Mouse (Mus musculus): Measurements from ENCODE around the gene Slc9a1. TPM values are rescaled to one million over a fixed set of nuclear protein-coding genes. Genes with fewer than 3 reads are reported as not detected.

Gene Slc9a1
- total RNA-seq, 2 experiments from 2014 or later, result 8.1 to 11.7 TPM

GRCm38 (mm10) chr4:133379046-133379347 lies 9.5 kb downstream of the Slc9a1 start:
- H3K27ac ChIP-seq, result peak overlapping the region; percentile 94
- DNase-seq, result no peak
- peak overlapping the region; percentile 24; the same call in 1 of the 2 replicates for H3K4me3 ChIP-seq
- no peak for TF ChIP-seq CTCF (IDR thresholded peaks at IDR 0.05)
- intact Hi-C loops (cut with DNase I), result no loop called here

GRCm38 (mm10) chr4:133379861-133380260 lies 10.4 kb downstream of the Slc9a1 start:
- TF ChIP-seq CTCF (IDR thresholded peaks at IDR 0.05), result no peak
- Histone ChIP-seq H3K4me3 (0 out of 2 replicates have a peak overlapping the region, but pooled peaks have one; percentile 4), H3K27ac (peak overlapping the region; percentile 94)
- intact Hi-C loops (cut with DNase I), result no loop called here
- DNase-seq, result peak; percentile 37

GRCm38 (mm10) chr4:133380532-133380931 lies 11.0 kb downstream of the Slc9a1 start:
- TF ChIP-seq CTCF (IDR thresholded peaks at IDR 0.05), result no peak
- H3K27ac ChIP-seq, result peak overlapping the region; percentile 94
- DNase-seq, result no peak
- intact Hi-C loops (cut with DNase I), result no loop called here
- no peak overlapping the region for H3K4me3 ChIP-seq

GRCm38 (mm10) chr4:133381141-133381540 lies 11.6 kb downstream of the Slc9a1 start:
- peak overlapping the region; percentile 94 for H3K27ac ChIP-seq
- DNase-seq, result no peak

GRCm38 (mm10) chr4:133386061-133386797 lies 16.7 kb downstream of the Slc9a1 start:
- intact Hi-C loops (cut with DNase I), result no loop called here
- peak overlapping the region; percentile 69 for H3K27ac ChIP-seq
- no peak for TF ChIP-seq CTCF (IDR thresholded peaks at IDR 0.05)
- H3K4me3 ChIP-seq, result no peak overlapping the region; the same call in 1 of the 2 replicates
- DNase-seq, result no peak

More at GRCm38 (mm10) chr4:133381141-133381540, 11.6 kb downstream of the Slc9a1 start:
- no peak for TF ChIP-seq CTCF (IDR thresholded peaks at IDR 0.05)
- intact Hi-C loops (cut with DNase I), result no loop called here
- H3K4me3 ChIP-seq, result no peak overlapping the region

- H3K27ac ChIP-seq, result peak overlapping the region; percentile 77
- no peak overlapping the region for H3K4me3 ChIP-seq
- intact Hi-C loops (cut with DNase I), result no loop called here
- TF ChIP-seq CTCF (IDR thresholded peaks at IDR 0.05), result no peak
- DNase-seq, result no peak
Observed at GRCm38 (mm10) chr4:133387053-133387452, 17.5 kb downstream of the Slc9a1 start.

- TF ChIP-seq CTCF (IDR thresholded peaks at IDR 0.05), result no peak
Observed at GRCm38 (mm10) chr4:133388781-133389552, 19.5 kb downstream of the Slc9a1 start.

GRCm38 (mm10) chr4:133390042-133390441 lies 20.5 kb downstream of the Slc9a1 start:
- Histone ChIP-seq H3K4me3 (no peak overlapping the region), H3K27ac (peak overlapping the region; percentile 88)
- intact Hi-C loops (cut with DNase I), result no loop called here
- TF ChIP-seq CTCF (IDR thresholded peaks at IDR 0.05), result no peak
- DNase-seq, result no peak

More at GRCm38 (mm10) chr4:133388781-133389552, 19.5 kb downstream of the Slc9a1 start:
- intact Hi-C loops (cut with DNase I), result no loop called here
- peak; percentile 92 for DNase-seq
- H3K4me3 ChIP-seq, result peak overlapping the region; percentile 27
- peak overlapping the region; percentile 88 for H3K27ac ChIP-seq

- Histone ChIP-seq H3K4me3 (no peak overlapping the region), H3K27ac (peak overlapping the region; percentile 88)
- TF ChIP-seq CTCF (IDR thresholded peaks at IDR 0.05), result no peak
- intact Hi-C loops (cut with DNase I), result no loop called here
- no peak for DNase-seq
Observed at GRCm38 (mm10) chr4:133390585-133390984, 21.1 kb downstream of the Slc9a1 start.

- TF ChIP-seq CTCF (IDR thresholded peaks at IDR 0.05), result no peak
- peak; percentile 66 for DNase-seq
- intact Hi-C loops (cut with DNase I), result no loop called here
- H3K27ac ChIP-seq, result peak overlapping the region; percentile 88
- peak overlapping the region; percentile 21 for H3K4me3 ChIP-seq
Observed at GRCm38 (mm10) chr4:133391185-133392040, 21.9 kb downstream of the Slc9a1 start.

- no peak for TF ChIP-seq CTCF (IDR thresholded peaks at IDR 0.05)
- intact Hi-C loops (cut with DNase I), result no loop called here
- no peak overlapping the region for H3K4me3 ChIP-seq
- no peak overlapping the region; the same call in 1 of the 2 replicates for H3K27ac ChIP-seq
- DNase-seq, result no peak
Observed at GRCm38 (mm10) chr4:133394981-133395573, 25.6 kb downstream of the Slc9a1 start.

GRCm38 (mm10) chr4:133396079-133396478 lies 26.6 kb downstream of the Slc9a1 start:
- H3K4me3 ChIP-seq, result no peak overlapping the region
- H3K27ac ChIP-seq, result peak overlapping the region; percentile 20; the same call in 1 of the 2 replicates
- no peak for DNase-seq
- intact Hi-C loops (cut with DNase I), result no loop called here
- no peak for TF ChIP-seq CTCF (IDR thresholded peaks at IDR 0.05)

Measured in gastrocnemius, adult 2 months (tissue).